Mouse (Mus musculus): ENCODE data around the gene St3gal3. TPM values are rescaled to one million over a fixed set of nuclear protein-coding genes. Genes with fewer than 3 reads are reported as not detected.

St3gal3 gene
- polyA plus RNA-seq, 1 experiment from 2014 or later: 12.3 TPM

DNA sequence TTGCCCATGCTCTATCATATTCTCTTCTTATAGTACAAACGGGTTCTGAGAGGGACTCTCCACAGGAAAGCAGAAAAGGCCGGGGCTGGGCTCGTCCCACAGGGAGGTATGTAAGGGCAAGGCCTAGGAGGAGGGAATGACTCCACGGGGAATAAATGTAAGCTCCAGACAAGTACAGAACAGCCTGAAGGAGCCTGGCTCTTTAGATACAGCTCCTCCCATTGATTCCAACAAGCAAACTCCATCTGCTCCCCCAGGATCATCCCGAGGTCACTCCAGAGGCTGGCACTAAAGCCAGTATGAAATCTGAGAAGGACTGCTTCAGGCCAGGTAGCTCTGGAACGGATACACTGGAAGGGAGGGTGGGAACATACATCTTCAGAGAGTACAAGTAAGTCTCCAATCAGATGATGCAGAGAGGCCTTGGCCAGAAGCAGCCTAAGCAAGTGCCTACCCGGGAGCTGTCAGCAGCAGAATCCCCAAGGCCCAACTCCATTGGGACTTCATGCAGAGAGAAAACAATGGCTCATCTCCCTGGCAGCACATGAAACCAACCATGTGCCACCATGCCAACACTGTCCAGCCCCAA lies 221.9 kb downstream of the St3gal3 start:
- peaks cover 13% of the 10 kb centered on the region; the same call in 1 of the 2 replicates for H3K36me3 ChIP-seq
- no peaks in the 10 kb centered on the region for H3K27me3 ChIP-seq
- H3K9ac ChIP-seq (replicated peaks): peak overlapping the region; percentile 92
- H3K4me1 ChIP-seq: peaks cover 73% of the 10 kb centered on the region
- H3K9me3 ChIP-seq: no peaks in the 10 kb centered on the region
- H3K4me2 ChIP-seq (replicated peaks): peak overlapping the region; percentile 100
- H3K4me3 ChIP-seq: peak overlapping the region; percentile 90
- WGBS: 64% methylated on average over 7 of the region's 7 CpGs
- no peak for ATAC-seq (replicated peaks)
- H3K27ac ChIP-seq (replicated peaks): no peak overlapping the region

DNA sequence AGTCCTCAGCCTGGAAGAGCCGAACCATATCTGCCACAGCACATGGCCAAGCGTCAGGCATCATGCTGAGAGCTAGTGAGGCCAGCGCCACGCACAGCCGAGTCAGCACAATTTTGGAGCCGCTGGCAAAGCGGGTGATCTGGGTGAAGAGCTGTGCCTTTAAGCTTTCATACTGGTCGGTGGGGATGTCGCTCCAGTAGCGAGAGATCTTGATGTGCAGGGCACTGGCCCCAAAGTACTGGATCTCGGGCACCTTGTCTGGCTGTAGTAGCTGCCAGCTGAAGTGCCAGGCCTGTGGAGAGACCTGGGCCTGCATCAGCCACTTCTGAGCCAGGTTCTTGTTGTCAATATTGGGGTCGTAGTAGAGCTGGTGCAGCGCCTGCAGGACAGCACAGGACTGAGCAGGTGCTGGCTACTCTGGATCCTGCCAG lies 222.6 kb downstream of the St3gal3 start:
- Histone ChIP-seq H3K9ac (replicated peaks) (no peak overlapping the region), H3K36me3 (peaks cover 13% of the 10 kb centered on the region; the same call in 1 of the 2 replicates), H3K27ac (replicated peaks) (no peak overlapping the region), H3K9me3 (no peaks in the 10 kb centered on the region), H3K27me3 (no peaks in the 10 kb centered on the region), H3K4me2 (replicated peaks) (peak overlapping the region; percentile 100), H3K4me1 (peaks cover 76% of the 10 kb centered on the region), H3K4me3 (no peak overlapping the region)
- no peak for ATAC-seq (replicated peaks)
- WGBS: 92% methylated on average over 13 of the region's 13 CpGs

DNA sequence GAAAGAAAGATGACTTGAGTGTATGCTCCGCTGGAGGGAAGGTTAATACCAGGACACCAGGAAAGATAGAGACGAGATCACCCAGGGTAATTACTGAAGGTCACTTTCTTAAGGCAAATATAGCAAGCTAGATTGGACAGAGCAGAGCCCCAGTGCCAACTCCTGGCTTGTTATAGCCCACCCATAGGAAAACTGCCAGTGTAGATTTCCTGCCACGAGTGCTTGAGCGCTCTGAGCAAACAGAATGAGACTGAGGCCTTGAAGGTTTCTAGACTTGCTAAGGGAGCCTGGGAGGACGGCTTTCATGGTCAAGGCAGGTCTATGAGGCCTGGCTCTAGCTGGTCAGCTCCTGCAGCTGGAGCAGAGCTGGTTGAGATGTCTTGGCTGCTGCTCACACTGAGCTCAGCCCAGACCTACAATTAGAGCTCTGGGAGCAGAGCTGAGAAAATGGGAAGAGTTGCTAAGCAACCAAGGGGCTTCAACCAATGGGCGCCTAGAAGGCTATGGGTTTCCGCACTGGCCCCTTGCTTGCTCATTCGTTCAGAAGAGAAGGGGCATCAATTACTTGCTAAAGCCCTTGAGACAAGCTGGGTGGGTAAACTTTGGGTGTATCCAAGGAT lies 225.8 kb downstream of the St3gal3 start:
- no peaks in the 10 kb centered on the region for H3K9me3 ChIP-seq
- peak overlapping the region; percentile 84 for H3K27ac ChIP-seq (replicated peaks)
- peak; percentile 87 for ATAC-seq (replicated peaks)
- H3K27me3 ChIP-seq: no peaks in the 10 kb centered on the region
- peaks cover 28% of the 10 kb centered on the region for H3K36me3 ChIP-seq
- 40% methylated on average over 8 of the region's 8 CpGs for WGBS
- peak overlapping the region; percentile 23 for H3K4me3 ChIP-seq
- peaks cover 75% of the 10 kb centered on the region for H3K4me1 ChIP-seq
- H3K9ac ChIP-seq (replicated peaks): 0 out of 2 replicates have a peak overlapping the region, but pooled peaks have one; percentile 26
- H3K4me2 ChIP-seq (replicated peaks): peak overlapping the region; percentile 45

DNA sequence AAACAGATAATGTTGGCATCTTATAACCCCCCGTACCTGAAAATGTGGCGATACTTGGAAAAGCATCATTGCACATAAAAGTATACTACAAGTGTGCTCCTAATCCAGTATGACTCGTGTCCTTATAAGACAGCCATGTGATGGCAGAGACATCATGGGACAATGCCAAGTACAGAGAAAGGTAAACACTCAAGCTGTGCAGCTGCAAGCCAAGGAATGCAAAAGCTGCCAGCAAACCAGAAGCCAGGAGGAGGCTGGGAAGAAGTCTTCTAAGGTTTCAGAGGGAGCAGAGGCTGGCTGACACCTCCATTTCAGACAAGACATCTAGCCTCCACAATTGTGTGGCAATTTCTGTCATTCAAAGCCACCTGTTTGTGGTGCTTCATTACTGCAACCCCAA lies 228.5 kb downstream of the St3gal3 start:
- 79% methylated on average over 3 of the region's 3 CpGs for WGBS
- no peak overlapping the region for H3K9ac ChIP-seq (replicated peaks)

GRCm38 (mm10) chr4:117904761-117905160 lies 230.0 kb downstream of the St3gal3 start:
- H3K27me3 ChIP-seq: no peaks in the 10 kb centered on the region
- H3K4me1 ChIP-seq: peaks cover 35% of the 10 kb centered on the region
- no peak for ATAC-seq (replicated peaks)
- 91% methylated on average over 8 of the region's 8 CpGs for WGBS
- H3K4me3 ChIP-seq: no peak overlapping the region
- peaks cover 57% of the 10 kb centered on the region for H3K36me3 ChIP-seq
- no peak overlapping the region for H3K27ac ChIP-seq (replicated peaks)
- no peaks in the 10 kb centered on the region for H3K9me3 ChIP-seq
- no peak overlapping the region for H3K9ac ChIP-seq (replicated peaks)
- no peak overlapping the region for H3K4me2 ChIP-seq (replicated peaks)

More for the DNA sequence above, 228.5 kb downstream of the St3gal3 start:
- no peak for ATAC-seq (replicated peaks)
- H3K4me1 ChIP-seq: peaks cover 48% of the 10 kb centered on the region
- peaks cover 47% of the 10 kb centered on the region for H3K36me3 ChIP-seq
- H3K27ac ChIP-seq (replicated peaks): 0 out of 2 replicates have a peak overlapping the region, but pooled peaks have one; percentile 8
- no peaks in the 10 kb centered on the region for H3K9me3 ChIP-seq
- no peaks in the 10 kb centered on the region for H3K27me3 ChIP-seq
- no peak overlapping the region for H3K4me2 ChIP-seq (replicated peaks)
- H3K4me3 ChIP-seq: no peak overlapping the region

GRCm38 (mm10) chr4:117904094-117904493 lies 230.6 kb downstream of the St3gal3 start:
- peaks cover 64% of the 10 kb centered on the region for H3K36me3 ChIP-seq

GRCm38 (mm10) chr4:117898111-117898510 lies 236.6 kb downstream of the St3gal3 start:
- no peak overlapping the region for H3K9ac ChIP-seq (replicated peaks)
- H3K4me2 ChIP-seq (replicated peaks): no peak overlapping the region
- WGBS: 86% methylated on average over 3 of the region's 3 CpGs
- no peak overlapping the region for H3K27ac ChIP-seq (replicated peaks)
- no peak for ATAC-seq (replicated peaks)
- no peaks in the 10 kb centered on the region for H3K27me3 ChIP-seq
- H3K4me3 ChIP-seq: no peak overlapping the region
- peaks cover 89% of the 10 kb centered on the region for H3K36me3 ChIP-seq
- no peaks in the 10 kb centered on the region for H3K4me1 ChIP-seq
- no peaks in the 10 kb centered on the region for H3K9me3 ChIP-seq

More at GRCm38 (mm10) chr4:117904094-117904493, 230.6 kb downstream of the St3gal3 start:
- Histone ChIP-seq H3K27me3 (no peaks in the 10 kb centered on the region), H3K9me3 (no peaks in the 10 kb centered on the region), H3K27ac (replicated peaks) (0 out of 2 replicates have a peak overlapping the region, but pooled peaks have one; percentile 54), H3K4me2 (replicated peaks) (no peak overlapping the region), H3K4me3 (no peak overlapping the region), H3K9ac (replicated peaks) (no peak overlapping the region), H3K4me1 (peaks cover 28% of the 10 kb centered on the region)
- ATAC-seq (replicated peaks): 0 out of 2 replicates have a peak, but pooled peaks have one; percentile 36
- WGBS: 74% methylated on average over 10 of the region's 10 CpGs

GRCm38 (mm10) chr4:117896031-117896430 lies 238.7 kb downstream of the St3gal3 start:
- Histone ChIP-seq H3K4me1 (peaks cover 9% of the 10 kb centered on the region), H3K36me3 (peaks cover 68% of the 10 kb centered on the region), H3K9me3 (no peaks in the 10 kb centered on the region), H3K4me3 (no peak overlapping the region), H3K9ac (replicated peaks) (no peak overlapping the region), H3K27me3 (no peaks in the 10 kb centered on the region), H3K27ac (replicated peaks) (no peak overlapping the region), H3K4me2 (replicated peaks) (no peak overlapping the region)
- ATAC-seq (replicated peaks): no peak
- 97% methylated on average over 6 of the region's 6 CpGs for WGBS

DNA sequence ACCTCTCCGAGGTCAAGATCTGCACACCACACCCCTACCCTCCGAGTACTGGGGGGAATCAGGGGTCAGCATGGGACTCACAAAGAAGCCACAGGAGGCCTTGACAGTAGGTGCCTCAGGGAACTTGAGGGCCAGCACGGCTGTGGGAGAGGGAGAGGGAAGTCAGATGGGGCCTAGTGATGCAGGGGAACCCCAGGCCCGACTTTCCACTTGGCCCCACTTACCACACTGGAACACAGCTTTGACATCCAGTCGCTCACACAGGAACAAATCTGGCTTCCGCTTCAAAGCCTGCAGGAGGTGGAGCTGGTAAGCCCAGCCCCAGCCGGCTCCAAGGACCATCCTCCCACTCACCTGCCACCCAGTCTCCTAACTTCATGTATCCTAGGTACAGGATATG lies 239.4 kb downstream of the St3gal3 start:
- Histone ChIP-seq H3K4me2 (replicated peaks) (no peak overlapping the region), H3K36me3 (peaks cover 61% of the 10 kb centered on the region), H3K4me1 (peaks cover 16% of the 10 kb centered on the region), H3K9me3 (no peaks in the 10 kb centered on the region), H3K27me3 (no peaks in the 10 kb centered on the region), H3K4me3 (no peak overlapping the region), H3K27ac (replicated peaks) (no peak overlapping the region), H3K9ac (replicated peaks) (no peak overlapping the region)
- 83% methylated on average over 7 of the region's 7 CpGs for WGBS
- ATAC-seq (replicated peaks): no peak

DNA sequence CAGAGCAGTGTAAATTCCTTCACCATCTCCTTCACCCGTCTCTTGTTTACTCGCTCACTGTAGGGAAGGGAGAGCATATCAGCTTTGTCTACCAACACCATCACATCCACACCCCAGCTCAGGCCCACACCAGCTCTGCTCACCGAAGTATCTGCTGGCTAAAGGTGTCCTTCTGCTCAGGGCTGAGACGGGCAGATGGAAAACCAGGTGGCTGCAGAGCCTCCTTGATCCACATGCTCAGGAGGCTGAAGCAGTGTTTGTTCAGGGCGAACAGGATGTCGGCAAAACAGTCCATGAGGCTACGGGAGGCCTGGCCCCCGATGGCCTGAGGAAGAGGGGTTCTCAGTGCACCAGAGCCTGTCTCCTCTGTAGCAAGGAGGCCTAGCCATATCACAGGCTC lies 240.1 kb downstream of the St3gal3 start:
- Histone ChIP-seq H3K4me1 (peaks cover 16% of the 10 kb centered on the region), H3K36me3 (peaks cover 56% of the 10 kb centered on the region), H3K9me3 (no peaks in the 10 kb centered on the region), H3K4me2 (replicated peaks) (no peak overlapping the region), H3K9ac (replicated peaks) (no peak overlapping the region), H3K27ac (replicated peaks) (no peak overlapping the region), H3K27me3 (no peaks in the 10 kb centered on the region), H3K4me3 (no peak overlapping the region)
- ATAC-seq (replicated peaks): no peak
- WGBS: 92% methylated on average over 8 of the region's 8 CpGs

GRCm38 (mm10) chr4:117893376-117893775 lies 241.3 kb downstream of the St3gal3 start:
- Histone ChIP-seq H3K27ac (replicated peaks) (no peak overlapping the region), H3K9ac (replicated peaks) (no peak overlapping the region), H3K4me3 (no peak overlapping the region), H3K4me2 (replicated peaks) (no peak overlapping the region), H3K4me1 (peaks cover 16% of the 10 kb centered on the region), H3K36me3 (peaks cover 49% of the 10 kb centered on the region), H3K27me3 (no peaks in the 10 kb centered on the region), H3K9me3 (no peaks in the 10 kb centered on the region)
- 23% methylated on average over 9 of the region's 9 CpGs for WGBS
- ATAC-seq (replicated peaks): no peak

DNA sequence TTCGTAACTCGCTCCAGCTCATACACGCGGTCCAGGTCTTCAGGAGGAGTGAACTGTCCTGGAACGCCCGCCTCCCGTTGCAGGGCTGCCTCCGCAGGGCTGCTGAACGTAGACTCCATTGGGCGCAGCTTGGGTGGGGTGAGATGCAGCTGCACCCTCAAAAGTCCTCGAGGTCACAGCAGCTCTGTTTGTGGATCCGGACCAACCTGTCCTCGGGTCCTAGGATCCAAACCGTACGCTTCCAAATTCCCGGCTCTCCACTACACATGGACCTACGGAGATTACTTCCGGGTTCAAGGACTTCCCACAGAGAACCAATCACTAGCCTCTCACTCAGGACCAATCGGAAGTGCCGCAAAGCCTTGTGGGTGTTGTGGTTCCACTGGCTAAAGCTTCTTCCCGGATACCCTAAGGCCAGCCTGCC lies 243.0 kb downstream of the St3gal3 start, which contains the start of gene Dph2:
Dph2 (minus strand) TSS at position 295 of the 424 bp plus-strand sequence.
- peaks cover 20% of the 10 kb centered on the region for H3K4me1 ChIP-seq
- WGBS: 0% methylated on average over 21 of the region's 21 CpGs
- peak; percentile 89 for ATAC-seq (replicated peaks)
- H3K27me3 ChIP-seq: no peaks in the 10 kb centered on the region
- peak within 1 kb of the TSS; percentile 77 for H3K4me3 ChIP-seq
- no peaks in the 10 kb centered on the region for H3K9me3 ChIP-seq
- no peak within 1 kb of the TSS for H3K27ac ChIP-seq (replicated peaks)
- peak within 1 kb of the TSS; percentile 51 for H3K9ac ChIP-seq (replicated peaks)
- H3K36me3 ChIP-seq: peaks cover 34% of the 10 kb centered on the region
- H3K4me2 ChIP-seq (replicated peaks): peak within 1 kb of the TSS; percentile 92
